Mouse (Mus musculus) Patski (cell line): Measurements from ENCODE around the gene Atf7ip2. TPM values are rescaled to one million over a fixed set of nuclear protein-coding genes. Genes with fewer than 3 reads are reported as not detected.
A peak's percentile ranks its signal among the peaks of the same experiment; 100 is the strongest.
"Not testable (repeated sequence)": the region's sequence is repeated elsewhere in the genome, so short reads cannot be mapped to it uniquely, and the experiment has no call there.

Experiments
- ATAC-seq: fragments of 100-300 bp; one replicate; pipeline ENCODE4 v1.8.0; 2021
- CTCF ChIA-PET: fragments of 350-600 bp; sonication (Branson Sonifier 250); formaldehyde crosslinking; loops from one replicate; lab custom pipeline; 2022; ENCODE audit warnings: inconsistent platforms; lab: Charles Lee
- POLR2A ChIA-PET: fragments of 350-600 bp; sonication (Branson Sonifier 250); formaldehyde crosslinking; loops from one replicate; lab custom pipeline; 2022; ENCODE audit warnings: antibody characterized with exemption, inconsistent platforms; lab: Charles Lee
- DNase-seq: peaks from one replicate; pipeline ENCODE4 v3.0.0-alpha.2; 2011; ENCODE audit warnings: low read depth, low spot score
- H3K27me3 ChIP-seq: fragments of 371-371 bp; one replicate; pipeline ENCODE4 v1.5.1; 2021
- CTCF ChIP-seq: fragments of 100-300 bp; IDR thresholded peaks from one replicate; pipeline ENCODE4 v1.5.1; 2021
- in situ Hi-C: fragments of 300-500 bp; cut with MboI; formaldehyde crosslinking; loops from 3 replicates; pipeline ENCODE4 v1.11.1; 2018; ENCODE audit warnings: low pct_unique_long_range_greater_than_20kb, mixed read lengths
- polyA plus RNA-seq: library from polyadenylated mRNA; unstranded; gene quantifications from one replicate; pipeline ENCODE4 v1.2.3, GENCODE M21; 2021

Atf7ip2 gene
- polyA plus RNA-seq, 1 experiment from 2014 or later, result not detected

DNA sequence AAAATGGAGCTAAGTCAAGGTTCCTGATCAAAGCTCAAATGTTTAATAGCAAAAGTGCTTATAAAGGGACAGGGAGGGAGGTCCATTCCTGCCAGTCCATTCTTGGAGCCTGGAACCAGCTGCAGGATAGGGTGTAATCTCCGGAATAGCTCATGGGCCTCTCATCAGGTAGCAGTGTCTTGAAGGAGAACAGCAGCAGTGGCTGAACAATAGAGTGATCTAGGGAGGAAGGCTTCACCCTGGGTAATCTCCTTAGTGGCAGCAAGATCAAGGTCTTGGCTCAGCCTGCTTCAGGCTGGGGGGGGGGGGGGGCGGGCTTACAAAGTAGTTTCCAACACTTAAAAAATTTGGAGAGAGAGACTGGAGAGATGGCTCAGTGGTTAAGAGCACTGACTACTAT, 34.8 kb downstream of the Atf7ip2 start:
- H3K27me3 ChIP-seq, result peaks cover 7% of the 10 kb centered on the region
- POLR2A ChIA-PET, result no interaction called here
- TF ChIP-seq CTCF, result no peak
- ATAC-seq (no peak), DNase-seq (no peak)
- CTCF ChIA-PET, result interaction anchor here (1.1 kb wide), 1 partner anchor 33 kb away, joined by 3 read pairs; no protein-coding TSS in a partner anchor
- in situ Hi-C loops, result no loop called here

- in situ Hi-C loops, result no loop called here
- TF ChIP-seq CTCF, result no peak
- ChIA-PET CTCF (no interaction called here), POLR2A (no interaction called here)
- peaks cover 13% of the 10 kb centered on the region for H3K27me3 ChIP-seq
- ATAC-seq, result no peak
- no peak for DNase-seq
These were observed 44.1 kb downstream of the Atf7ip2 start for GRCm38 (mm10) chr16:10236601-10237000.

GRCm38 (mm10) chr16:10253993-10254392, 61.5 kb downstream of the Atf7ip2 start:
- in situ Hi-C loops, result no loop called here
- no peak for TF ChIP-seq CTCF
- no peak for ATAC-seq
- peaks cover 21% of the 10 kb centered on the region for H3K27me3 ChIP-seq
- DNase-seq, result no peak
- ChIA-PET CTCF (no interaction called here), POLR2A (no interaction called here)

DNA sequence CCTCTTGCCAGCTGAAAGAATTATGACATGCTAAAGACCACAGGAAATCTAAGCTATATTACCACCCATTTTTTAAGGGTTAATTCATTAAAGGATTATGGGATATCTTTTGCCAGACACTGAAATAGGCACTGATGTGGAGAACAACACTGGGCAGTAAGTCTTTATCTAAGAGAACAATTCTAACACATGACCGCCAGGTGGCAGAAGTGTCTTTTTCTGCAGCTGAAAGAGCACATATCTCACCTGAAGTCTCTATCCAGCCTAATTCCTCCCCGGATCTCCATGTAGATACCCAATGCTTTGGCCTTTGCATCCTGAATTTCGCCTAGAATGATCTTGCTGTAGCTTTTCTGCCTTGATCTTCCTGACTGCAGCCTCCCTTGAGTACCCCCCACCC, 79.7 kb downstream of the Atf7ip2 start:
- ATAC-seq (peak; percentile 47), DNase-seq (no peak)
- in situ Hi-C loops, result no loop called here
- peaks cover 8% of the 10 kb centered on the region for H3K27me3 ChIP-seq
- ChIA-PET POLR2A (no interaction called here), CTCF (interaction anchor here (0.8 to 2.3 kb wide), 8 partner anchors 8 to 135 kb away, joined by 3 to 24 read pairs (median 4); partner anchors contain the start of gene Tekt5)
- TF ChIP-seq CTCF, result peak; percentile 81

GRCm38 (mm10) chr16:10274465-10274864, 82.0 kb downstream of the Atf7ip2 start:
- ChIA-PET POLR2A (no interaction called here), CTCF (interaction anchor here (1.1 to 1.9 kb wide), 2 partner anchors 124 to 135 kb away, joined by 3 to 6 read pairs; no protein-coding TSS in a partner anchor)
- DNase-seq (no peak), ATAC-seq (no peak)
- in situ Hi-C loops, result no loop called here
- H3K27me3 ChIP-seq, result peaks cover 8% of the 10 kb centered on the region
- peak; percentile 54 for TF ChIP-seq CTCF

DNA sequence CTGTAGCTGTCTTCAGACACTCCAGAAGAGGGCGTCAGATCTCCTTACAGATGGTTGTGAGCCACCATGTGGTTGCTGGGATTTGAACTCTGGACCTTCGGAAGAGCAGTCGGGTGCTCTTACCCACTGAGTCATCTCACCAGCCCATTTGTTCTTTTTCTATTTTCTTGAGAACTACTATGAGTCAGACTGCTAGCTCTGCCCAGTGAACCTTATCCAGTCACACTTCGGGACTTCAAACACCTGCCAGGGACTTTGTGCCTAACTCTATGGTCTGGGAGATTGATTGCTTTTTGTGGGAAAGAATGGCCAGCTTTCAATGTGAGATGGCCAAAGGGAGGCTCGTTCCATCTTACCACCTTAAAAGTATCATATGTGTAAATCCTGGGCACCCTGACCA, 84.3 kb downstream of the Atf7ip2 start:
- ATAC-seq, H3K27me3 ChIP-seq, POLR2A ChIA-PET, DNase-seq: not testable (repeated sequence)
- CTCF ChIA-PET, result interaction anchor here (1.1 to 3.4 kb wide), 6 partner anchors 8 to 249 kb away, joined by 3 to 18 read pairs (median 5); partner anchors contain the start of gene Emp2
- in situ Hi-C loops, result loop anchor here (5.0 kb wide), 2 partner anchors 121 to 241 kb away; partner anchors contain the start of gene Tekt5

GRCm38 (mm10) chr16:10280286-10280951, 87.9 kb downstream of the Atf7ip2 start:
- peak; percentile 93 for TF ChIP-seq CTCF
- ChIA-PET POLR2A (interaction anchor here (0.6 kb wide), 1 partner anchor 93 kb away, joined by 6 read pairs; no protein-coding TSS in a partner anchor), CTCF (interaction anchor here (0.6 to 7.6 kb wide), 14 partner anchors 9 to 243 kb away, joined by 3 to 102 read pairs (median 4); partner anchors contain the start of genes Nubp1 and Tekt5)
- DNase-seq, result no peak
- no peaks in the 10 kb centered on the region for H3K27me3 ChIP-seq
- in situ Hi-C loops, result no loop called here
- peak; percentile 73 for ATAC-seq

DNA sequence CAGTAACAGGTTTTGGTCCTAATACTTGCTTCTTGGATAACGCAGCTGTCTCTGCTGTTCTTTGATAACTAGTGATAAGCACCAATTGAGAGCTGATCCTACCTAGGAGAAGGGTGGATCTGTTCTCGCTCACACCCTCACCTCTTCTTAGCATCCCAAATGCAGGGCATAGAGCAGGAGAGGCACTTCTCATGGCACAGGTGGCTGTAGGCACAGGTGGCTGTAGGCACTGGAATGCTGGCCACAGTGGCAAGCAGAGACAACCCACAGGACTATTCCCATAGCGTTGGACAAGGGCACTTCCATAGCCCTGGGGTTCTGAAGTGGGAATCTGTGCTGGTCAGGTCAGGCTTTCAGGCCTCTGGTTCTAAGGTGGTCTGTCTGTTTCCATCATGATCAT, 89.4 kb downstream of the Atf7ip2 start:
- in situ Hi-C loops, result no loop called here
- ChIA-PET POLR2A (interaction anchor here (1.1 kb wide), 1 partner anchor 114 kb away, joined by 7 read pairs; the partner anchor contains the start of gene Tekt5), CTCF (interaction anchor here (0.9 to 7.6 kb wide), 3 partner anchors 11 to 135 kb away, joined by 3 to 102 read pairs (median 12); partner anchors contain the start of gene Tekt5)
- no peak for DNase-seq
- no peak for ATAC-seq
- no peak for TF ChIP-seq CTCF
- no peaks in the 10 kb centered on the region for H3K27me3 ChIP-seq

GRCm38 (mm10) chr16:10286513-10287268, 94.2 kb downstream of the Atf7ip2 start:
- no peaks in the 10 kb centered on the region for H3K27me3 ChIP-seq
- ATAC-seq, result peak; percentile 70
- in situ Hi-C loops, result no loop called here
- DNase-seq, result peak; percentile 49
- TF ChIP-seq CTCF, result no peak
- CTCF ChIA-PET, result interaction anchor here (1.4 to 7.6 kb wide), 2 partner anchors 15 to 109 kb away, joined by 3 to 102 read pairs; partner anchors contain the start of gene Tekt5
- POLR2A ChIA-PET, result no interaction called here

GRCm38 (mm10) chr16:10288115-10288514, 95.6 kb downstream of the Atf7ip2 start:
- in situ Hi-C loops, result no loop called here
- H3K27me3 ChIP-seq, result no peaks in the 10 kb centered on the region
- no peak for DNase-seq
- POLR2A ChIA-PET, result no interaction called here
- no peak for TF ChIP-seq CTCF
- ATAC-seq, result no peak
- CTCF ChIA-PET, result interaction anchor here (1.4 kb wide), 1 partner anchor 14 kb away, joined by 3 read pairs; no protein-coding TSS in a partner anchor
